Mouse (Mus musculus): Measurements from ENCODE around the gene Mthfsd.
"Not testable (repeated sequence)": the region's sequence is repeated elsewhere in the genome, so short reads cannot be mapped to it uniquely, and the experiment has no call there.

The Mthfsd gene

GRCm38 (mm10) chr8:121107668-121108656, at the start of gene Mthfsd:
Gene Mthfsd, minus strand, starts transcription at chr8:121108392.
- peak; percentile 99 for DNase-seq (ENCODE audit: low read depth)

GRCm38 (mm10) chr8:121156990-121157491, 48.8 kb upstream of the Mthfsd start:
- DNase-seq (ENCODE audit: low read depth), result no peak

- no peak for DNase-seq (ENCODE audit: low read depth)
Observed at GRCm38 (mm10) chr8:121152394-121152793, 44.2 kb upstream of the Mthfsd start.

GRCm38 (mm10) chr8:121148573-121149083, 40.4 kb upstream of the Mthfsd start:
- no peak for DNase-seq (ENCODE audit: low read depth)

DNA sequence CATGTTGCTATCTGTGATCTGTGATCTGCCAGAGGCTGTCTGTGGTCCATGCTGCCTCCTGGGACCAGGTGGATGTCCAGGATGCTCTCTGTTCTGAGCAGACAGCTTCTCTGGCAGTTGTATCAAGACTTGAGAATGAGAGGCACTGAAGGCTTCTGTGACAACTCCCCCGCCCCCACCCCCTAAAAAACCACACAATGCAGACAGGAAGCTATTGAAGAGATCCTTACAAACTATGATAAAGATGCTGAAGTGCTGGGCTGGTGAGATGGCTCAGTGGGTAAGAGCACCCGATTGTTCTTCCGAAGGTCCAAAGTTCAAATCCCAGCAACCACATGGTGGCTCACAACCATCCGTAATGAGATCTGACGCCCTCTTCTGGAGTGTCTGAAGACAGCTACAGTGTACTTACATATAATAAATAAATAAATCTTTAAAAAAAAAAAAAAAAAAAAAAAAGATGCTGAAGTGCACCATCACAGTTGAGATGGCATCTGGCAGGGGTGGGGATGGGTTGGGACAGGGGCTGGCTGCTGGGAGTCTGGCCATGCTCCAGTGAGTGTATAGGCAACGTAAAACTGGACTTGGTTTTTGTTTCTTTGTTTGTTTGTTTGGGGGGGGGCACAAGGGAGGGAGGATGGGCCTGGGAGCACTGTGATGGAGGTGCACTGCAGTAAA, 37.4 kb upstream of the Mthfsd start:
- DNase-seq (ENCODE audit: low read depth), result not testable (repeated sequence)

GRCm38 (mm10) chr8:121136856-121137255, 28.7 kb upstream of the Mthfsd start:
- no peak for DNase-seq (ENCODE audit: low read depth)

- DNase-seq (ENCODE audit: low read depth), result no peak
Observed at GRCm38 (mm10) chr8:121134512-121134911, 26.3 kb upstream of the Mthfsd start.

GRCm38 (mm10) chr8:121134102-121134501, 25.9 kb upstream of the Mthfsd start:
- DNase-seq (ENCODE audit: low read depth), result no peak

DNA sequence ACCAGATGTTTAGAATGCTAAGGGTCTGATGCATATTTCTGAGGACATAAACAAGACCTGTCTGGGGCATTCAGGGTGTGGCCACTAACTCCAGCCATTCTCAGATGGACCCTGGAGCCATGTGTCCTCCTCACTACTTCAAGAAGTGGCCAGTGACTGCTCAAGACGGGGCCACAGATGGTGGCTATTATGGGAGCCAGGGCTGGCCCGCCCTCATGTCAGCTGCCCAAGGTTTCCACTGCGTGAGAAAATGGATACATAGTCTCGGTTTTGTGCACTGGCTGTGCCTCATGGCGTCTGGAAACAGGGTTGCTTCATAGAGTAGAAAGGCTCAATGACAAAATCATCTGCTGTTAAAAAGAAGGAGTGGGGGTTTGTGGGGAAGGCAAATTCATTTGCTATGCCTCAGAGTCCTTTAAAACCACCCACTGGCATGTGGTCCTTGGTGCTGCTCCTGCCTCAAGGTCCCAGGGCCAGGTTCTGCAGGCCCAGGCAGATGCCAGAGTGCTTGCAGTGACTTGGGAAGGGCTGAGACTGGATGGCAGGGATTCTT, 24.8 kb upstream of the Mthfsd start:
- DNase-seq (ENCODE audit: low read depth), result no peak

DNA sequence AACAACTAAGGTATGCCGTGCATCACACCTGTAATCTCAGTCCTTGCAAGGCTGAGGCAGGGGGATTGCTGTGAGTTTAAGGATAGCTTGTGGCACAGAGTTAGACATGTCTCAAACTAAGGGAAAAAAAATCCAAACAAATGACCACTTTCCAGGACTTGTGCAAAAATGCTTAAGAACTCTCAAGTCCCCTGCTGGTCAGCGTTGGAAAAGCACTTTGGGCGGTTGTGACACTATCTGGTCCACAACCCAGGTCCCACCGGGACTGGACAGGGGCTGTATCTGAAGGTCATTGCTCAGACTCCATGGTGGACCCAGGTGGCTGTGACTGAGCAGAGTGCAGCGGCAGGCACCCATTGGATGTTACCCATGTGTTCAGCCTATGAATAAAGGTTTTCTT, 22.3 kb upstream of the Mthfsd start:
- peak; percentile 35 for DNase-seq (ENCODE audit: low read depth)

DNA sequence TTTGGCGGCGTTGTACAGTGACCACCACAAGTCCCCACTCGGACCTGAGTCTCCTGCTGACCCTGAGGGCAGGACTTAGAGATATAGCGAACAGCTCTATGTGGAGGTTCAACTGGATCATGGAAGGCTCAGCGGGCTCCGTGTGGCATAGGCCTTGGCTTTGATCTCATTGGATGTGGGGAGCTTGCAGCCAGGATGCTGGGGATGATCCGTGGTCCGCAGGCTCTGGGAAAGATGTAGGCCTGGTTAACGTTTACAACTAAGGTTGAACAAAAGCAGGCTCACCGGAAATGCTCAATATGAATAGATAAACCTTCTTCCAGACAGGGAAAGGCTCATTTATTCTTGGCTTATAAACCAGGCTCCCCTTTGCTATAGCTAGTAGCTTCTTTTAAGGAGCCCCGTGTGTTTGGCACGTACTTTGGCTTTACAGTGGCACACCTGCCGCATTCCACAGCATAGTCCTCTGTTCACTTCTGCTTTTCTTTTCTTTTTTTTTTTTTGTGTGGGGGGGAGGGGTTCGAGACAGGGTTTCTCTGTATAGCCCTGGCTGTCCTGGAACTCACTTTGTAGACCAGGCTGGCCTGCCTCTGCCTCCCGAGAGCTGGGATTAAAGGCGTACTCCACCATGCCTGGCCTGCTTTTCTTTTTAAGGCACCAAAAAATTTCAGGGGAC, 21.2 kb upstream of the Mthfsd start:
- no peak for DNase-seq (ENCODE audit: low read depth)

DNA sequence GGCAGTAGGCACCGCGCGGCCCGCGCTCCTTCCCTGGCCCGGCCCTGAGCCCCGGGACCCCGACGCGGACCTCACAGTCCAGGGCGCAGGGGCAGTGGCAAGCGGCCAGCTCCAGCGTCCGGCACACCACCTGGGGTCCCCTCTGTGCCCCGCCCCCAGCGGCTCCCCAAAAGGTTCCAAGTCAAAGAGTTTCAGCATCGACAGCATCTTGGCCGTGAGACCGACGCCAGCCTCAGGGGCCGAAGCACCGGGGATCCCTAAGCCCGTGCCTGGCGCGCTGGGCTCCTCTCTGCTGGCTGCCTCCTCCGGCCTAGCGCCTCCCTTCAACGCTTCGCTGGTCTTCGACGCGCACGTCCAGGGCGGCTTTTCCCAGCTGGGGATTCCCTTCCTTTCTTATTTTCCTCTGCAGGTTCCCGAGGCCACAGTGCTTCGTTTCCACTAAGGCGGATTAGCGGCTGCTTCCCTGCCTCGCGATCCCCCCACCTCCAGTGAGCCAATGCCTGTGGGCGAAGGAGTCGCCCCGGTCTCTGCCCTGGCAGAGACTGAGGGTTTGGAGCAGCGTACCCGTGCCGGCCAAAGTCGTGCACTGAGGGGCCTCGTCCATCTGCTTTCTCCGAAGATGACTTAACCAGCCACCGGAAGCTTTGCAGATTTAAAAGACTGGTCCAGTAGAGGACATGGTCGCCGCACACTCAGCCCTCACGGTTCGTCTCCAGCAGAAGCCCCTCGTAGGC, 20.5 kb upstream of the Mthfsd start:
- no peak for DNase-seq (ENCODE audit: low read depth)

DNA sequence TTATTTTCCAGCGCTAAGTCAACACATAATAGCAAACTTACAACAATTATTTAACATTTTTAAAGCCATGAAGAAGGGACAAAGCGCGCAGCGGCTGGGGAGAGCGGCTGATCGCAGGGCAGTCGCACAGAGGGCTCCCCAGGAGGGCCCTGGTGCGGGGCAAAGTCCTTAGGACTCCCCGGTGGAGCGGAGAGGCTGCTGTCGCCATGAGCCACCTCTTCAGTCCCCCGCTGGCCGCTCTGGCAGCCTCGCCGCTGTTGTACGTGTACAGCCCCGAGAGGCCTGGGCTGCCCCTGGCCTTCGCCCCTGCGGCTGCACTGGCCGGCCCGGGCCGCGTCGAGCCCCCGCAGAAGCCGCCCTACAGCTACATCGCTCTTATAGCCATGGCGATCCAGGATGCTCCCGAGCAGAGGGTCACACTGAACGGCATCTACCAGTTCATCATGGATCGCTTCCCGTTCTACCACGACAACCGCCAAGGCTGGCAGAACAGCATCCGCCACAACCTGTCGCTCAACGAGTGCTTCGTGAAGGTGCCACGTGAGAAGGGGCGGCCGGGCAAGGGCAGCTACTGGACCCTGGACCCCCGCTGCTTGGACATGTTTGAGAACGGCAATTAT, 19.7 kb upstream of the Mthfsd start, which contains the start of gene Foxl1:
Gene Foxl1, plus strand, starts transcription at position 185 of the 620 bp plus-strand sequence.
- DNase-seq (ENCODE audit: low read depth), result no peak

GRCm38 (mm10) chr8:121127291-121127701, 19.1 kb upstream of the Mthfsd start:
- no peak for DNase-seq (ENCODE audit: low read depth)

- no peak for DNase-seq (ENCODE audit: low read depth)
Observed at GRCm38 (mm10) chr8:121126694-121127093, 18.5 kb upstream of the Mthfsd start.

- DNase-seq (ENCODE audit: low read depth), result no peak
Observed at GRCm38 (mm10) chr8:121126191-121126590, 18.0 kb upstream of the Mthfsd start.

DNA sequence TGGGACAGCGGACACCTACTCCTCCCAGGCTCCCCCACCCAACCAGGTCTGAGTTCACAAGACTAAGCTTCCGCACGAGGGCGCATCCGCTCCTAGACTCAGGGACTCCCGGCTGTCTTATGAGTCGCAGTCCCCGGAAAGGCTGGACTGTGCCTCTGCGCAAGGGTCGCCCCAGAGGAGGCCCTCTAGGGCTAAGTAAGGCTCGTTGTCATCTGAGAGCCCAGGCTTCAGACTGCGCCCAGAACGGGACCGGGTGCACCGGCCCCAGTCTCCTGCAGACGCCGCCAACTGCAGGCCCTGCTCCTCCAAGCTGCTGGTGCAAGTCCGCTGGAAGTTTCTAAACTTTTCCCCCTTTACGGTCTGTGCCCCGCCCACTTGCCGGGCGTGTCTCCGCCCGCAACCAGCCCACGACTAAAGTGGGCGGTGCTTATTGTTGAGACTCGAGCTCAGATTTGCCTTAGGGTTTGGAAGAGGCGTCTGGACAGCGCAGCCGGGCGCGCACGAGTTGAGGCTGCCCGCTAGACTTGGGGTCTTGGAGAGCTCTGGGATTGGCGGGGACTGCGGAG, 17.2 kb upstream of the Mthfsd start:
- DNase-seq (ENCODE audit: low read depth), result no peak

DNA sequence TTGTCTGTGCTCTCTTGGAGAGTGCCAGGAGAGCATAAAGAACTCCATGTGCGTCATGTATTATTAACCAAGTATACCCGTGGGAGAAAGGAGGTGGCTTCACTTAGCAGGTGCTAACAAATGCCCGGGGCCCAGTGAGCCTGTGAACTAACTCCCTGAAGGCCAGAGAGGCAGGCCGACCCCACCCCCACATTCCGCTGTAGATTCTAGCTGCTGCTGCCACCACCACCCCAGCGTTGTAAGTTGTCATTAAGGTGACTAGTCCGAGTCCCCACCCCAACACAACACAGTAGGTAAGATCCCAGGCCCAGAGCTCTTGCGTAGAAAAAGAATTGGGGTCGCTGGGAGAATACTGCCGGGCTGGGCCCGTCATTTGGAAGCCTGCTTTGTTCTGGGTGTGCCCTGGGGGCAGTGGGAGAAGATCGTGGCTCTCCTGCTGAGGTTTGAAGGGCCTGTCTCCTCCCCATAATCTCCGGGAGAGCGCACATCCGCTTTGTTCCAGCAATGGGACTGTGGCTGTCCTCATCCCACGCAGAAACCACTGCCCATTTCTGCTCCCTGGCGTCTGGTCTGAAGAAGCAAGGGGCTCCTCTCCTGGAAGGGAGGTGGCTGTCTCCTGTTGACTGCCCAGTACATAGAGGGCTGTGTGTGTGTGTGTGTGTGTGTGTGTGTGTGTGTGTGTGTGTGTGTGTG, 16.5 kb upstream of the Mthfsd start:
- no peak for DNase-seq (ENCODE audit: low read depth)

GRCm38 (mm10) chr8:121123113-121123512, 14.9 kb upstream of the Mthfsd start:
- DNase-seq (ENCODE audit: low read depth), result no peak

DNA sequence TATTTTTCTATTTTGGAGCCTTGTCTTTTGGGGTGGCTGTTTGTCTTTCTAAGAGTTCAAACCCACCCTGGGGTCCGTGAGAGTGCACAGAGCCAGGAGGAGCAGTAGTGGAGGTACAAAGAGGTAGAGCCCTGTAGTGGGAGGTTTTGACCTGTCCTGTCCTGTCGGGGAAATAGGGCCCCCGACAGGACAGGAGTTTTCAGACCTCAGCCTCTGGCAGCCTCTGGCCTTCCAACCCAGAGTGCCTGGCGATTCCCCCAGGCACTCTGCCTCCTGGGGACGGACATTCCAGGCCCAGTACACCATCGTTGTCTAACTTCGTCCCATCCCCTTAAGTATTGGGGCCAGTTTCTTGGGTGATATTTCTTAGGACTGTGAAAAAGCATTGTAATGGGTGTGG, 14.2 kb upstream of the Mthfsd start:
- DNase-seq (ENCODE audit: low read depth), result no peak

All from naive thymus-derived CD4-positive, alpha-beta T cell, adult 2 months (primary cell).